Mouse (Mus musculus) intestine, postnatal 0 days (tissue): ENCODE results near the gene Higd1b. TPM values are rescaled to one million over a fixed set of nuclear protein-coding genes. Genes with fewer than 3 reads are reported as not detected.

ENCODE experiments used
- ATAC-seq: fragments of 200-750 bp; cut with Nextera tagmentation; 2 replicates; pipeline ENCODE4 v1.8.0; 2017; ENCODE audit warnings: mild to moderate bottlenecking, moderate TSS enrichment, moderate library complexity
- H3K27ac ChIP-seq: fragments of 300-500 bp; sonication (generic); 2 replicates; pipeline ENCODE4 v1.5.1; 2014; ENCODE audit warnings: mild to moderate bottlenecking, low read depth, low read length, moderate library complexity
- H3K27me3 ChIP-seq: fragments of 300-500 bp; sonication (generic); replicated peaks from 2 replicates; pipeline ENCODE4 v1.6.1; 2014; ENCODE audit warnings: low read length, mixed read lengths; ENCODE audit not compliant: control insufficient read depth, insufficient read depth
- H3K36me3 ChIP-seq: fragments of 300-500 bp; sonication (generic); 2 replicates; pipeline ENCODE4 v1.6.1; 2014; ENCODE audit warnings: mild to moderate bottlenecking, moderate library complexity; ENCODE audit not compliant: control insufficient read depth, insufficient read depth
- H3K4me1 ChIP-seq: fragments of 300-500 bp; sonication (generic); replicated peaks from 2 replicates; pipeline ENCODE4 v1.6.1; 2014; ENCODE audit warnings: antibody characterized with exemption, low read length, mixed read lengths; ENCODE audit not compliant: control insufficient read depth, insufficient read depth
- H3K4me2 ChIP-seq: fragments of 300-500 bp; sonication (generic); replicated peaks from 2 replicates; pipeline ENCODE4 v1.6.1; 2014; ENCODE audit warnings: low read depth, mild to moderate bottlenecking, moderate library complexity
- H3K4me3 ChIP-seq: fragments of 300-500 bp; sonication (generic); 2 replicates; pipeline ENCODE4 v1.5.1; 2014; ENCODE audit warnings: low read depth, low read length
- H3K9ac ChIP-seq: fragments of 300-500 bp; sonication (generic); 2 replicates; pipeline ENCODE4 v1.6.1; 2014; ENCODE audit warnings: mild to moderate bottlenecking, low read depth, low read length
- H3K9me3 ChIP-seq: fragments of 300-500 bp; sonication (generic); 2 replicates; pipeline ENCODE4 v1.6.1; 2016; ENCODE audit warnings: mixed run types; ENCODE audit not compliant: control insufficient read depth
- CTCF ChIP-seq: sonication (generic); IDR thresholded peaks from 2 replicates; pipeline ENCODE4 v1.5.1; 2016; ENCODE audit warnings: low read depth, mild to moderate bottlenecking, control low read depth, antibody characterized with exemption, moderate library complexity
- WGBS: fragments of 180-500 bp; shearing (Covaris S2); extraction: QIAGEN DNeasy Blood & Tissue Kit; methylation state at CpG from one replicate; pipeline ENCODE4 v1.1.7; 2014; 5-methylcytosine and 5-hydroxymethylcytosine counted together
- polyA plus RNA-seq: library from polyadenylated mRNA; unstranded; fragments of >200 nt; fragmentation: Nextera tagmentation; extraction: Ambion mirVana; gene quantifications from 2 replicates; pipeline ENCODE4 v1.2.1, GENCODE M21; 2015

Higd1b gene
- polyA plus RNA-seq, 1 experiment from 2014 or later: 0.52 TPM

- no peaks in the 10 kb centered on the region for H3K4me1 ChIP-seq
- no peak overlapping the region for H3K27ac ChIP-seq
- no peaks in the 10 kb centered on the region for H3K36me3 ChIP-seq
- no peak overlapping the region for H3K9ac ChIP-seq
- H3K27me3 ChIP-seq: peaks cover 40% of the 10 kb centered on the region
- WGBS: 35% methylated on average over 3 of the region's 3 CpGs
- TF ChIP-seq CTCF: no peak
- no peak overlapping the region for H3K4me3 ChIP-seq
- ATAC-seq: no peak
- H3K4me2 ChIP-seq: no peak overlapping the region
- no peaks in the 10 kb centered on the region for H3K9me3 ChIP-seq
Observed at GRCm38 (mm10) chr11:102820432-102820831, 15.2 kb upstream of the Higd1b start.

GRCm38 (mm10) chr11:102821231-102821630, 14.4 kb upstream of the Higd1b start:
- Histone ChIP-seq H3K27me3 (peaks cover 40% of the 10 kb centered on the region), H3K4me3 (no peak overlapping the region), H3K4me2 (no peak overlapping the region), H3K9me3 (no peaks in the 10 kb centered on the region), H3K27ac (no peak overlapping the region), H3K4me1 (no peaks in the 10 kb centered on the region), H3K9ac (no peak overlapping the region), H3K36me3 (no peaks in the 10 kb centered on the region)
- ATAC-seq: no peak
- no peak for TF ChIP-seq CTCF
- 43% methylated on average over 6 of the region's 6 CpGs for WGBS

GRCm38 (mm10) chr11:102826476-102826875, 9.2 kb upstream of the Higd1b start:
- H3K36me3 ChIP-seq: no peaks in the 10 kb centered on the region
- peaks cover 8% of the 10 kb centered on the region; the same call in 1 of the 2 replicates for H3K27me3 ChIP-seq
- no peak overlapping the region for H3K4me3 ChIP-seq
- no peak overlapping the region for H3K27ac ChIP-seq
- no peak overlapping the region for H3K9ac ChIP-seq
- H3K4me1 ChIP-seq: no peaks in the 10 kb centered on the region
- ATAC-seq: no peak
- no peak overlapping the region for H3K4me2 ChIP-seq
- no peak for TF ChIP-seq CTCF
- H3K9me3 ChIP-seq: no peaks in the 10 kb centered on the region
- whole genome bisulfite sequencing: 90% methylated on average over 2 of the region's 2 CpGs

GRCm38 (mm10) chr11:102827097-102827496, 8.6 kb upstream of the Higd1b start:
- Histone ChIP-seq H3K27me3 (peaks cover 6% of the 10 kb centered on the region; the same call in 1 of the 2 replicates), H3K36me3 (no peaks in the 10 kb centered on the region), H3K4me1 (no peaks in the 10 kb centered on the region), H3K4me2 (no peak overlapping the region), H3K9ac (no peak overlapping the region), H3K27ac (no peak overlapping the region), H3K4me3 (no peak overlapping the region), H3K9me3 (no peaks in the 10 kb centered on the region)
- no peak for TF ChIP-seq CTCF
- WGBS: 55% methylated on average over 4 of the region's 4 CpGs
- no peak for ATAC-seq

GRCm38 (mm10) chr11:102830276-102830675, 5.4 kb upstream of the Higd1b start:
- H3K4me2 ChIP-seq: no peak overlapping the region
- H3K4me3 ChIP-seq: no peak overlapping the region
- no peak overlapping the region for H3K27ac ChIP-seq
- H3K36me3 ChIP-seq: no peaks in the 10 kb centered on the region
- no peak overlapping the region for H3K9ac ChIP-seq
- no peak for TF ChIP-seq CTCF
- no peak for ATAC-seq
- no peaks in the 10 kb centered on the region for H3K4me1 ChIP-seq
- no peaks in the 10 kb centered on the region for H3K27me3 ChIP-seq
- 64% methylated on average over 4 of the region's 4 CpGs for WGBS
- H3K9me3 ChIP-seq: no peaks in the 10 kb centered on the region

GRCm38 (mm10) chr11:102832700-102833297, 2.9 kb upstream of the Higd1b start:
- no peak overlapping the region for H3K4me2 ChIP-seq
- no peak overlapping the region for H3K9ac ChIP-seq
- no peaks in the 10 kb centered on the region for H3K4me1 ChIP-seq
- H3K36me3 ChIP-seq: peaks cover 13% of the 10 kb centered on the region; the same call in 1 of the 2 replicates
- TF ChIP-seq CTCF: 0 out of 2 replicates have a peak, but pooled peaks have one; percentile 17
- no peaks in the 10 kb centered on the region for H3K27me3 ChIP-seq
- H3K4me3 ChIP-seq: no peak overlapping the region
- H3K9me3 ChIP-seq: no peaks in the 10 kb centered on the region
- ATAC-seq: no peak
- H3K27ac ChIP-seq: no peak overlapping the region
- WGBS: 53% methylated on average over 18 of the region's 18 CpGs
